Comparison of ENCODE assay signal across 8 mouse cellular contexts in genomic region chr2:16359341-16359928, GRCm38 (mm10). TPM values are rescaled to one million over a fixed set of nuclear protein-coding genes. Genes with fewer than 3 reads are reported as not detected.
DNase-seq lines count a peak whose midpoint lies in the region; ATAC-seq and TF ChIP-seq lines count a peak whose summit lies in the region.

No protein-coding gene starts in this region.

- peak overlapping the region; percentile 68; the same call in 1 of the 2 replicates for H3K4me2 ChIP-seq in kidney, embryonic 14.5 days (replicated peaks; ENCODE audit: low read depth, low read length)

- TF ChIP-seq CTCF in G1E (IDR thresholded peaks at IDR 0.05; ENCODE audit: low read depth, low read length): no peak

- H3K9me3 ChIP-seq in G1E (replicated peaks): no peaks in the 10 kb centered on the region
- no peaks in the 10 kb centered on the region for H3K9me3 ChIP-seq in kidney, embryonic 14.5 days (ENCODE audit: control insufficient read depth, low read length)

- WGBS in kidney, embryonic 14.5 days: 47% methylated on average over 3 of the region's 3 CpGs

- no peaks in the 10 kb centered on the region for H3K36me3 ChIP-seq in G1E (replicated peaks)
- no peaks in the 10 kb centered on the region for H3K36me3 ChIP-seq in kidney, embryonic 14.5 days (ENCODE audit: control insufficient read depth, insufficient read depth, low read length)

- H3K27ac ChIP-seq in kidney, embryonic 14.5 days (ENCODE audit: low read depth, low read length): no peak overlapping the region

- peak; percentile 34 for ATAC-seq in G1E (ENCODE audit: extremely low read depth, insufficient number of reproducible peaks, low FRiP score, poor library complexity, severe bottlenecking)
- ATAC-seq in kidney, embryonic 14.5 days (ENCODE audit: low FRiP score, low TSS enrichment): no peak
- peak; percentile 47 for ATAC-seq in megakaryocyte progenitor cell, adult 5-6 weeks (replicated peaks; ENCODE audit: poor library complexity)

- H3K4me1 ChIP-seq in G1E (ENCODE audit: insufficient read depth, low read depth, low read length): no peaks in the 10 kb centered on the region
- H3K4me1 ChIP-seq in kidney, embryonic 14.5 days (ENCODE audit: control insufficient read depth, insufficient read depth, low read length): 0 out of 2 replicates have a peak, but pooled peaks cover 6% of the 10 kb centered on the region

- H3K27me3 ChIP-seq in G1E (ENCODE audit: insufficient read depth, low read length): peaks cover 24% of the 10 kb centered on the region; the same call in 1 of the 2 replicates
- no peaks in the 10 kb centered on the region for H3K27me3 ChIP-seq in kidney, embryonic 14.5 days (ENCODE audit: control insufficient read depth, insufficient read depth, low read length)

- no peak overlapping the region for H3K9ac ChIP-seq in kidney, embryonic 14.5 days (ENCODE audit: low read depth, low read length)

- peak; percentile 47 to 54 for DNase-seq in kidney, adult 8-10 months
- no peak for DNase-seq in kidney, postnatal 4 days
- no peak for DNase-seq in G1E (ENCODE audit: low spot score)
- peak; percentile 17 to 58 for DNase-seq in cerebellum, postnatal 25 days
- DNase-seq in yolk sac, embryonic 10.5 days (ENCODE audit: low spot score): no peak
- DNase-seq in frontal cortex, postnatal 14 days (ENCODE audit: low spot score in 2 of 2): no peak

- H3K4me3 ChIP-seq in G1E (ENCODE audit: low read depth, low read length): no peak overlapping the region
- peak overlapping the region; percentile 70; the same call in 1 of the 2 replicates for H3K4me3 ChIP-seq in kidney, embryonic 14.5 days (ENCODE audit: low read length)

RNA-seq across cellular contexts. Expression of gene Plxdc2, which starts 3.3 kb away (rescaled TPM):
- total RNA-seq in G1E (2014; fragmentation: Nextera tagmentation) (not detected in 2 replicates), G1E (2017) (0.05 and 0.06 TPM in 2 replicates)
- not detected in 2 replicates for polyA plus RNA-seq in G1E (2012)
- 26.0 and 40.6 TPM in 2 replicates for polyA plus RNA-seq in kidney, embryonic 14.5 days (2014; fragmentation: Nextera tagmentation; extraction: Ambion mirVana)
- 0.29 and 0.52 TPM in 2 replicates for total RNA-seq in megakaryocyte progenitor cell, adult 5-6 weeks (2015)
- total RNA-seq in megakaryocyte progenitor cell, adult 5-6 weeks (2017): 0.14 and 0.29 TPM in 2 replicates

Comparison
In these comparisons a context has a peak if more than half of its experiments do, and no peak if none do; other contexts are left out.
1. DNase-seq: peak in kidney, adult 8-10 months (2 of 2) and cerebellum, postnatal 25 days (2 of 2); none in kidney, postnatal 4 days (0 of 2), G1E (single experiment), yolk sac, embryonic 10.5 days (single experiment) and frontal cortex, postnatal 14 days (0 of 2).